Mouse (Mus musculus): ENCODE measurements at regions not wholly inside any gene's neighbourhood (a gene's known extent, or its start where the extent isn't known, plus 50 kb on each side); places are given as distances from the start of the nearest gene placed in this dataset.
"Not testable (repeated sequence)": the region's sequence is repeated elsewhere in the genome, so short reads cannot be mapped to it uniquely, and the experiment has no call there.

DNA sequence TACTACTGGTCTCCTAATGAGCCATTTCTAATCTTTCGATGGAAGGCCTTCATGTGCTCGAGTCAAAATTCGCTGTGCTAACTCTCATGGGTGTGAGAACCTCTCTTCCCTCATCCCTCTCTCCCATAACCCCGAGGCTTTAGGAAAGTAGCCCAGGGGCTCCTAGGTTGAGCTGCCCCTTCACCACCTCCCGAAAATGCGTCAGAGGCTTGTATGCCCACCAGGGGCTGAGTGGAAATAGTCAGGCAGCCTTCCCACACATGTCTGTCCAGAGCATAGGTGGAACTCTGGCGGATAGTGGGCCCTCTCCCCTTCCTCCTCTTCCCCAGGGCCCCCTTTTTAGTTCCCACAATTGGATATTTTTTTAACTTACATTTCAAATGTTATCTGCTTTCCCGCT lies 56.5 kb upstream of the Gm15085 start:
- H3K27ac ChIP-seq (ENCODE audit: insufficient read depth, low read length); H3K4me1 ChIP-seq (ENCODE audit: control insufficient read depth, insufficient read depth, low read length); H3K4me3 ChIP-seq (replicated peaks; ENCODE audit: insufficient read depth, low read depth, low read length); H3K27me3 ChIP-seq (ENCODE audit: control insufficient read depth, insufficient read depth, low read length): not testable (repeated sequence)
- DNase-seq: peak in 1 of 2 experiments; percentile 0
- 71% methylated on average over 8 of the region's 8 CpGs for WGBS

All from cerebellum, adult 2 months (tissue).